Mouse (Mus musculus): ENCODE data around the gene Carmil3.

DNA sequence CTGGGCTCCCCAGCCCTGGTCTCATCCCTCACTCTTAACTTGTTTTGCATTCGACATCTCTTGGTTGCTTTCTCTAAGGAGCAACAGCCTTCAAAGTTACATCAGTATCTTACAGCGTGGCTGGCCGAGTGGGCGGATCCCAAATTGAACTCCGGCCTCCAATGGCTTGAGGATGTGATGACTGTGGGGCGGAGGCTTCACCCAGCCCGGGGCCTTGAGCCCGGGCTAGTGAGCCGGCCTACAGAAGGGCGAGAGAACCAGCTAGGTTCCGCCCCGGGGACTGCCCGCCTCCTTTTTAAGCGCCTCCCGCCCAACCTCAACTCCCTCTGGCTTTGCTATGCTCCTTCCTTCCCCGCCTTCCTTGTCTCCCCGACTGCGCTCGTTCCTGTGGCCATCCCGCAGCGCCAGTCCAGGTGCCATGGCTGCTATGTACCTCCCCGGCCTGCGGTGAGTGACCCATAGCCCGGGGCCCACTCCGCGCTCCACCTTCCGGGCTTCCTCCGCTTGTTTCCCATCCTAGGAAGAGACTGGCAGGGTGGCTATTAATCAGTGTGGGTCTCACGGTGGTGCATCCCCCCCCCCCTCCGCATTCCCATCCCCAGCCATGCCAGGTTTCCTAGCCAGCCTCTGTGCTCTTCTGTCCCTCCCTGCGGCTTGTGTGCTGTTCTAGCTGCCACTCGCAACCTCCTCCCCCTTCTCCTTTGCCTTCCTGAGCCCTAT is 49.8 kb downstream of the Carmil3 start, which contains the start of gene Pck2:
- TF ChIP-seq CTCF (IDR thresholded peaks at IDR 0.05; ENCODE audit: low read depth) (no peak), EP300 (IDR thresholded peaks at IDR 0.05; ENCODE audit: low read depth) (no peak; the same call in 1 of the 2 replicates)
